ENCODE assay signal across 27 mouse cellular contexts in genomic region chr11:121339647-121340046, GRCm38 (mm10). TPM values are rescaled to one million over a fixed set of nuclear protein-coding genes. Genes with fewer than 3 reads are reported as not detected.
DNase-seq lines count a peak whose midpoint lies in the region; ATAC-seq and TF ChIP-seq lines count a peak whose summit lies in the region.
"Had no signal": no experiment of that assay in that cellular context is flagged by ENCODE, and none has a peak within 500 bp of the region (broad histone marks: within the 10 kb centered on the region; RNA-seq: fewer than 3 reads in every experiment).

No protein-coding gene starts in this region.

- no peaks in the 10 kb centered on the region; the same call in 1 of the 2 replicates for H3K36me3 ChIP-seq in forebrain, embryonic 11.5 days (ENCODE audit: control insufficient read depth, insufficient read depth, low read length)
- peaks cover 38% of the 10 kb centered on the region for H3K36me3 ChIP-seq in forebrain, embryonic 12.5 days (replicated peaks)
- peaks cover 56% of the 10 kb centered on the region for H3K36me3 ChIP-seq in liver, embryonic 13.5 days
- H3K36me3 ChIP-seq in liver, postnatal 0 days (replicated peaks; ENCODE audit: insufficient read depth, low read length): peaks cover 34% of the 10 kb centered on the region
- peaks cover 41 to 46% of the 10 kb centered on the region in 2 experiments for H3K36me3 ChIP-seq in MEL (ENCODE audit: control insufficient read depth in 1 of 2, insufficient read depth in 2 of 2, low read length in 2 of 2)
- H3K36me3 ChIP-seq in splenic B cell, adult 2 months (ENCODE audit: control insufficient read depth, insufficient read depth, low read length, poor library complexity, severe bottlenecking): peaks cover 10% of the 10 kb centered on the region

- no peaks in the 10 kb centered on the region for H3K4me1 ChIP-seq in forebrain, embryonic 11.5 days (replicated peaks; ENCODE audit: control insufficient read depth, insufficient read depth, low read length)
- no peaks in the 10 kb centered on the region for H3K4me1 ChIP-seq in forebrain, embryonic 12.5 days
- peaks cover 25% of the 10 kb centered on the region for H3K4me1 ChIP-seq in liver, embryonic 13.5 days (replicated peaks)
- H3K4me1 ChIP-seq in liver, postnatal 0 days (ENCODE audit: insufficient read depth): peaks cover 6% of the 10 kb centered on the region
- H3K4me1 ChIP-seq in MEL (ENCODE audit: control insufficient read depth in 1 of 2, insufficient read depth in 2 of 2, low read length in 2 of 2): peaks cover 29% of the 10 kb centered on the region in 2 experiments
- H3K4me1 ChIP-seq: forebrain, embryonic 10.5 days; forebrain, embryonic 15.5 days; heart, embryonic 12.5 days; heart, embryonic 15.5 days; hindbrain, embryonic 10.5 days; hindbrain, embryonic 13.5 days had no signal

- no peaks in the 10 kb centered on the region for H3K9me3 ChIP-seq in forebrain, embryonic 11.5 days (ENCODE audit: control insufficient read depth, low read length)
- no peaks in the 10 kb centered on the region for H3K9me3 ChIP-seq in forebrain, embryonic 12.5 days
- no peaks in the 10 kb centered on the region for H3K9me3 ChIP-seq in liver, embryonic 13.5 days (replicated peaks)
- H3K9me3 ChIP-seq in liver, postnatal 0 days (ENCODE audit: low read length): no peaks in the 10 kb centered on the region
- H3K9me3 ChIP-seq in MEL (replicated peaks; ENCODE audit: insufficient read depth, low read length): no peaks in the 10 kb centered on the region
- H3K9me3 ChIP-seq: forebrain, embryonic 10.5 days; forebrain, embryonic 15.5 days; heart, embryonic 12.5 days; heart, embryonic 15.5 days; hindbrain, embryonic 10.5 days; hindbrain, embryonic 13.5 days had no signal

- TF ChIP-seq POLR2A in MEL (IDR thresholded peaks at IDR 0.05; ENCODE audit: control insufficient read depth in 1 of 2, insufficient read depth in 1 of 2, low read depth in 1 of 2, low read length in 2 of 2, poor library complexity in 1 of 2): no peak

- H3K9ac ChIP-seq in forebrain, embryonic 11.5 days (ENCODE audit: low read length): no peak overlapping the region
- no peak overlapping the region for H3K9ac ChIP-seq in forebrain, embryonic 12.5 days
- H3K9ac ChIP-seq in liver, embryonic 13.5 days: no peak overlapping the region
- no peak overlapping the region for H3K9ac ChIP-seq in liver, postnatal 0 days (replicated peaks)
- no peak overlapping the region for H3K9ac ChIP-seq in MEL (ENCODE audit: control insufficient read depth, low read depth, low read length, poor library complexity, severe bottlenecking)
- H3K9ac ChIP-seq: forebrain, embryonic 15.5 days; heart, embryonic 12.5 days; heart, embryonic 15.5 days; hindbrain, embryonic 13.5 days had no signal

- H3K27ac ChIP-seq in forebrain, embryonic 11.5 days (ENCODE audit: low read depth, low read length): no peak overlapping the region
- H3K27ac ChIP-seq in forebrain, embryonic 12.5 days: no peak overlapping the region
- H3K27ac ChIP-seq in liver, embryonic 13.5 days: 0 out of 2 replicates have a peak overlapping the region, but pooled peaks have one; percentile 40
- no peak overlapping the region for H3K27ac ChIP-seq in liver, postnatal 0 days (ENCODE audit: low read depth)
- H3K27ac ChIP-seq in MEL (ENCODE audit: control insufficient read depth, low read depth, low read length): peak overlapping the region; percentile 40
- H3K27ac ChIP-seq: forebrain, embryonic 10.5 days; forebrain, embryonic 15.5 days; heart, embryonic 15.5 days; hindbrain, embryonic 10.5 days; hindbrain, embryonic 13.5 days had no signal

- H3K27me3 ChIP-seq in forebrain, embryonic 11.5 days (ENCODE audit: control insufficient read depth, insufficient read depth, low read length): no peaks in the 10 kb centered on the region
- H3K27me3 ChIP-seq in forebrain, embryonic 12.5 days: no peaks in the 10 kb centered on the region
- no peaks in the 10 kb centered on the region for H3K27me3 ChIP-seq in liver, embryonic 13.5 days
- no peaks in the 10 kb centered on the region for H3K27me3 ChIP-seq in liver, postnatal 0 days (ENCODE audit: insufficient read depth, low read length)
- no peaks in the 10 kb centered on the region for H3K27me3 ChIP-seq in MEL (ENCODE audit: control insufficient read depth in 1 of 2, insufficient read depth in 2 of 2, low read length in 2 of 2)
- H3K27me3 ChIP-seq in splenic B cell, adult 2 months (ENCODE audit: control insufficient read depth, insufficient read depth, low read length, poor library complexity, severe bottlenecking): no peaks in the 10 kb centered on the region
- H3K27me3 ChIP-seq: forebrain, embryonic 15.5 days; heart, embryonic 12.5 days; heart, embryonic 15.5 days; hindbrain, embryonic 13.5 days had no signal

- no peak overlapping the region for H3K4me3 ChIP-seq in forebrain, embryonic 11.5 days (ENCODE audit: low read depth, low read length)
- no peak overlapping the region for H3K4me3 ChIP-seq in forebrain, embryonic 12.5 days (replicated peaks)
- no peak overlapping the region for H3K4me3 ChIP-seq in liver, embryonic 13.5 days (replicated peaks)
- no peak overlapping the region for H3K4me3 ChIP-seq in liver, postnatal 0 days (ENCODE audit: low read depth, low read length)
- no peak overlapping the region for H3K4me3 ChIP-seq in MEL (ENCODE audit: control insufficient read depth in 1 of 2, insufficient read depth in 1 of 2, low read depth in 2 of 2, low read length in 2 of 2)
- H3K4me3 ChIP-seq: forebrain, embryonic 10.5 days; forebrain, embryonic 15.5 days; heart, embryonic 12.5 days; heart, embryonic 15.5 days; hindbrain, embryonic 10.5 days; hindbrain, embryonic 13.5 days had no signal

- no peak for TF ChIP-seq CTCF in liver, postnatal 0 days (IDR thresholded peaks at IDR 0.05; ENCODE audit: low read depth)
- TF ChIP-seq CTCF in MEL (IDR thresholded peaks at IDR 0.05 in 2 of 3, conservative IDR thresholded peaks at IDR 0.05 in 1 of 3; ENCODE audit: control insufficient read depth in 1 of 3, insufficient read depth in 1 of 3, low read depth in 2 of 3, low read length in 3 of 3, poor library complexity in 1 of 3, severe bottlenecking in 1 of 3): no peak

- H3K79me2 ChIP-seq in MEL (ENCODE audit: control insufficient read depth, insufficient read depth, low read length, poor library complexity): peaks cover 7% of the 10 kb centered on the region

- peak; percentile 5 for DNase-seq in forebrain, embryonic 11.5 days (ENCODE audit: low spot score)
- DNase-seq in liver, embryonic 13.5 days: no peak
- DNase-seq in liver, postnatal 0 days: no peak
- DNase-seq in MEL (ENCODE audit: low read depth, low spot score): peak; percentile 70
- DNase-seq in splenic B cell, adult 2 months (ENCODE audit: low read depth, low spot score): peak; percentile 9
- no peak for DNase-seq in kidney, adult 8-10 months
- DNase-seq in embryo, embryonic 10 days (ENCODE audit: low spot score): no peak
- DNase-seq: adrenal gland, adult 8-10 months; adrenal gland, postnatal 25 days; B cell, adult 2 months; cerebellum, adult 11-12 months; cerebellum, adult 8-10 months; cerebellum, postnatal 10 days; cerebellum, postnatal 36 days; gastrocnemius, postnatal 10 days; gastrocnemius, postnatal 36 days; heart, postnatal 10 days; heart, postnatal 36 days had no signal

- no peak overlapping the region for H3K4me2 ChIP-seq in forebrain, embryonic 11.5 days (ENCODE audit: low read depth, low read length, severe bottlenecking)
- H3K4me2 ChIP-seq in forebrain, embryonic 12.5 days: no peak overlapping the region
- H3K4me2 ChIP-seq in liver, embryonic 13.5 days: no peak overlapping the region
- H3K4me2 ChIP-seq in liver, postnatal 0 days (ENCODE audit: low read depth, low read length): no peak overlapping the region
- H3K4me2 ChIP-seq: forebrain, embryonic 15.5 days; heart, embryonic 12.5 days; heart, embryonic 15.5 days; hindbrain, embryonic 13.5 days had no signal

- no peak for TF ChIP-seq EP300 in liver, postnatal 0 days (IDR thresholded peaks at IDR 0.05; ENCODE audit: low read depth)
- peak; percentile 72 to 73 for TF ChIP-seq EP300 in MEL (IDR thresholded peaks at IDR 0.05; ENCODE audit: low read depth in 1 of 2, low read length in 2 of 2)

- no peak for ATAC-seq in forebrain, embryonic 11.5 days (replicated peaks; ENCODE audit: low FRiP score)
- no peak for ATAC-seq in forebrain, embryonic 12.5 days (ENCODE audit: low FRiP score)
- no peak for ATAC-seq in liver, embryonic 13.5 days (ENCODE audit: low read depth)
- ATAC-seq in liver, postnatal 0 days: no peak
- ATAC-seq: activated CD4-positive, CD25-positive, alpha-beta regulatory T cell, adult 4 months; forebrain, embryonic 15.5 days; hindbrain, embryonic 16.5 days had no signal

- no peak for TF ChIP-seq RAD21 in MEL (IDR thresholded peaks at IDR 0.05; ENCODE audit: low read depth, low read length)

- WGBS in forebrain, embryonic 11.5 days: 91% methylated on average over 1 of the region's 1 CpGs
- 79% methylated on average over 1 of the region's 1 CpGs for WGBS in forebrain, embryonic 12.5 days
- 31% methylated on average over 1 of the region's 1 CpGs for WGBS in liver, embryonic 13.5 days (ENCODE audit: insufficient replicate concordance)
- WGBS in liver, postnatal 0 days (ENCODE audit: insufficient replicate concordance): 48% methylated on average over 1 of the region's 1 CpGs

TF ChIP-seq in MEL, 35 proteins besides CTCF, POLR2A, EP300 and RAD21 (continues in another document):
- TF ChIP-seq MXI1 (IDR thresholded peaks at IDR 0.05; ENCODE audit: low read depth, low read length): peak; percentile 59
- no peak for TF ChIP-seq SMC3 (IDR thresholded peaks at IDR 0.05; ENCODE audit: low read depth, low read length)
- no peak for TF ChIP-seq ELF1 (IDR thresholded peaks at IDR 0.05; ENCODE audit: low read depth, low read length)
- no peak for TF ChIP-seq RCOR1 (IDR thresholded peaks at IDR 0.05; ENCODE audit: low read depth, low read length)

RNA-seq across cellular contexts. Expression of gene Wdr45b, which starts 14.6 kb away (rescaled TPM):
- 99.3 and 107 TPM in 2 replicates for polyA plus RNA-seq in forebrain, embryonic 11.5 days (2014; fragmentation: Nextera tagmentation; extraction: Ambion mirVana)
- polyA plus RNA-seq in forebrain, embryonic 12.5 days (2016; fragmentation: Nextera tagmentation; extraction: Ambion mirVana): 84.0 and 86.5 TPM in 2 replicates
- 21.8 and 23.2 TPM in 2 replicates for polyA plus RNA-seq in liver, embryonic 13.5 days (2015; fragmentation: Nextera tagmentation; extraction: Ambion mirVana)
- polyA plus RNA-seq in liver, postnatal 0 days (2015; fragmentation: Nextera tagmentation; extraction: Ambion mirVana): 16.6 and 16.7 TPM in 2 replicates
- total RNA-seq in MEL (2012; rRNA removed): 41.5 and 41.9 TPM in 2 replicates
- 10 to 100 TPM in 1 of 2 experiments, not detected in 1; 39.3 TPM for polyA plus RNA-seq in MEL (2012; ENCODE audit: insufficient read depth in 1 of 2, insufficient read length in 2 of 2, low read depth in 1 of 2, low replicate concordance in 2 of 2, missing spikeins in 1 of 2)

RNA-seq across cellular contexts. Expression of gene Rab40b, which starts 48.4 kb away (rescaled TPM):
- 1.9 and 2.0 TPM in 2 replicates for polyA plus RNA-seq in forebrain, embryonic 11.5 days (2014; fragmentation: Nextera tagmentation; extraction: Ambion mirVana)
- 3.1 and 3.8 TPM in 2 replicates for polyA plus RNA-seq in forebrain, embryonic 12.5 days (2016; fragmentation: Nextera tagmentation; extraction: Ambion mirVana)
- 0.82 and 0.88 TPM in 2 replicates for polyA plus RNA-seq in liver, embryonic 13.5 days (2015; fragmentation: Nextera tagmentation; extraction: Ambion mirVana)
- 0.58 and 0.60 TPM in 2 replicates for polyA plus RNA-seq in liver, postnatal 0 days (2015; fragmentation: Nextera tagmentation; extraction: Ambion mirVana)
- 0.23 and 0.39 TPM in 2 replicates for total RNA-seq in MEL (2012; rRNA removed)
- not detected for polyA plus RNA-seq in MEL (2012; ENCODE audit: insufficient read depth in 1 of 2, insufficient read length in 2 of 2, low read depth in 1 of 2, low replicate concordance in 2 of 2, missing spikeins in 1 of 2)
- polyA plus RNA-seq: activated CD4-positive, CD25-positive, alpha-beta regulatory T cell, adult 4 months had no signal

Comparison
In these comparisons a context has a peak if more than half of its experiments do, and no peak if none do; other contexts are left out.
1. H3K27ac ChIP-seq: peak in liver, embryonic 13.5 days (single experiment) and MEL (single experiment); none in forebrain, embryonic 11.5 days (single experiment), forebrain, embryonic 12.5 days (single experiment) and liver, postnatal 0 days (single experiment).
2. DNase-seq: peak in forebrain, embryonic 11.5 days (single experiment), MEL (single experiment) and splenic B cell, adult 2 months (single experiment); none in liver, embryonic 13.5 days (single experiment), liver, postnatal 0 days (single experiment), kidney, adult 8-10 months (0 of 2) and embryo, embryonic 10 days (single experiment).